Mouse (Mus musculus) cortical plate, adult 2 months (tissue): ENCODE measurements around the gene Msi2.

ENCODE experiments used
- CTCF ChIP-seq: fragments of 200-500 bp; IDR thresholded peaks from 2 replicates; pipeline ENCODE4 v1.5.1; 2011; ENCODE audit warnings: mild to moderate bottlenecking, control low read depth, low read length; ENCODE audit not compliant: insufficient read depth; ENCODE audit errors: extremely low read depth
- POLR2A ChIP-seq: fragments of 200-500 bp; IDR thresholded peaks from 2 replicates; pipeline ENCODE4 v1.6.1; 2011; ENCODE audit warnings: mild to moderate bottlenecking, low read length, control low read depth; ENCODE audit not compliant: insufficient read depth; ENCODE audit errors: extremely low read depth

GRCm38 (mm10) chr11:88424034-88424767 is 294.1 kb downstream of the Msi2 start:
- TF ChIP-seq CTCF, result no peak
- TF ChIP-seq POLR2A, result no peak
